Mouse (Mus musculus) MEL (cell line): ENCODE measurements around the gene Tpp1.

ENCODE experiments used
- CHD2 ChIP-seq: IDR thresholded peaks from 2 replicates; pipeline ENCODE4 v1.6.1; 2011; ENCODE audit warnings: low read length, improper control_type of control experiment
- CTCF ChIP-seq, 3 experiments: IDR thresholded peaks in 2 of 3; conservative IDR thresholded peaks in 1 of 3; 2 replicates each; pipeline ENCODE4 v1.5.1; 2011 to 2012; ENCODE audit warnings: low read length in 3 of 3, low read depth in 2 of 3, mild to moderate bottlenecking in 2 of 3, improper control_type of control experiment in 1 of 3, inconsistent platforms in 1 of 3, mixed read lengths in 1 of 3, moderate library complexity in 1 of 3; ENCODE audit not compliant: control insufficient read depth in 1 of 3, insufficient read depth in 1 of 3, poor library complexity in 1 of 3, severe bottlenecking in 1 of 3
- E2F4 ChIP-seq: IDR thresholded peaks from 2 replicates; pipeline ENCODE4 v1.6.1; 2011; ENCODE audit warnings: low read depth, low read length, improper control_type of control experiment, borderline replicate concordance
- KAT2A ChIP-seq: conservative IDR thresholded peaks from 2 replicates; pipeline ENCODE4 v1.6.1; 2012; ENCODE audit warnings: low read depth, low read length, improper control_type of control experiment, inconsistent platforms
- MAX ChIP-seq: IDR thresholded peaks from 2 replicates; pipeline ENCODE4 v1.6.1; 2011; ENCODE audit warnings: low read length, improper control_type of control experiment
- MXI1 ChIP-seq: IDR thresholded peaks from 2 replicates; pipeline ENCODE4 v1.6.1; 2011; ENCODE audit warnings: mild to moderate bottlenecking, low read depth, low read length, improper control_type of control experiment
- POLR2A ChIP-seq, 2 experiments: IDR thresholded peaks; 2 replicates each; pipeline ENCODE4 v1.6.1; 2011 to 2012; ENCODE audit warnings: low read length in 2 of 2, mild to moderate bottlenecking in 2 of 2, control low read depth in 1 of 2, improper control_type of control experiment in 1 of 2, low read depth in 1 of 2, moderate library complexity in 1 of 2; ENCODE audit not compliant: control insufficient read depth in 1 of 2, insufficient read depth in 1 of 2, poor library complexity in 1 of 2
- RAD21 ChIP-seq: IDR thresholded peaks from 2 replicates; pipeline ENCODE4 v1.6.1; 2011; ENCODE audit warnings: mild to moderate bottlenecking, low read depth, low read length, improper control_type of control experiment

- TF ChIP-seq POLR2A (IDR thresholded peaks at IDR 0.05; ENCODE audit: control insufficient read depth in 1 of 2, insufficient read depth in 1 of 2, low read depth in 1 of 2, low read length in 2 of 2, poor library complexity in 1 of 2) (no peak; a peak in 1 of 4 replicates), MXI1 (no peak), RAD21 (no peak), CTCF (IDR thresholded peaks at IDR 0.05 in 2 of 3, conservative IDR thresholded peaks at IDR 0.05 in 1 of 3; ENCODE audit: control insufficient read depth in 1 of 3, insufficient read depth in 1 of 3, low read depth in 2 of 3, low read length in 3 of 3, poor library complexity in 1 of 3, severe bottlenecking in 1 of 3) (no peak), MAX (no peak), KAT2A (no peak), E2F4 (no peak), CHD2 (no peak)
Measured at GRCm38 (mm10) chr7:105741978-105742377, 10.1 kb downstream of the Tpp1 start.
